Mouse (Mus musculus) layer of hippocampus, adult 18-20 months (tissue): ENCODE measurements around the gene Ppp2r2d. TPM values are rescaled to one million over a fixed set of nuclear protein-coding genes. Genes with fewer than 3 reads are reported as not detected.

Experiments
- DNase-seq, 2 experiments: peaks; one replicate each; pipeline ENCODE4 v3.0.0; 2022; ENCODE audit warnings: low spot score in 2 of 2
- total RNA-seq, 2 experiments: library from RNA; stranded (reverse); gene quantifications; 2 replicates each; pipeline ENCODE4 v1.2.3; 2021

The Ppp2r2d gene
- total RNA-seq, 2 experiments from 2014 or later, result 63.0 to 64.0 TPM

- DNase-seq, result peak in 1 of 2 experiments; percentile 36
Measured at GRCm38 (mm10) chr7:138919156-138919944, 73.5 kb downstream of the Ppp2r2d start.

GRCm38 (mm10) chr7:138921611-138922010 lies 75.7 kb downstream of the Ppp2r2d start:
- DNase-seq, result no peak

- peak in 1 of 2 experiments; percentile 35 for DNase-seq
Measured at GRCm38 (mm10) chr7:138923756-138924425, 78.0 kb downstream of the Ppp2r2d start.

GRCm38 (mm10) chr7:138928456-138928855 lies 82.6 kb downstream of the Ppp2r2d start:
- DNase-seq, result peak in 1 of 2 experiments; percentile 72

Other genes starting within 250 kb of the Ppp2r2d start
- 10 to 100 TPM; 40.7 to 41.7 TPM for gene Mapk1ip1, start 194 bp downstream of the Ppp2r2d start, total RNA-seq
- gene Bnip3, start 63.4 kb downstream of the Ppp2r2d start, total RNA-seq, result 100 to 1,000 TPM; 103 to 113 TPM
- gene Jakmip3, start 94.7 kb downstream of the Ppp2r2d start, total RNA-seq, result 10 to 100 TPM; 46.4 to 47.8 TPM
- gene Dpysl4, start 239.9 kb downstream of the Ppp2r2d start, total RNA-seq, result 10 to 100 TPM; 43.9 to 44.7 TPM